Mouse (Mus musculus) telencephalon, adult 2 months (tissue): ENCODE measurements around the gene Ccl19.
"Not testable (repeated sequence)": the region's sequence is repeated elsewhere in the genome, so short reads cannot be mapped to it uniquely, and the experiment has no call there.

ENCODE experiments used
- DNase-seq: peaks from one replicate; pipeline ENCODE4 v3.0.0-alpha.2; 2011; ENCODE audit warnings: low read depth, low spot score

Ccl19 gene

GRCm38 (mm10) chr4:42756477-42756876 is at the start of gene Ccl19:
Gene Ccl19 (minus strand): TSS chr4:42756577.
- not testable (repeated sequence) for DNase-seq

- not testable (repeated sequence) for DNase-seq
Observed at GRCm38 (mm10) chr4:42773893-42774292, 17.5 kb upstream of the Ccl19 start, which contains the start of gene Ccl21a. Gene Ccl21a (minus strand): TSS chr4:42773993.

- DNase-seq = not testable (repeated sequence)
Observed at GRCm38 (mm10) chr4:42735245-42735644, 21.1 kb downstream of the Ccl19 start, which contains the start of gene 4930578G10Rik. Gene 4930578G10Rik (plus strand): TSS chr4:42735545.
